Mouse (Mus musculus): ENCODE results near the gene Pdpk1. TPM values are rescaled to one million over a fixed set of nuclear protein-coding genes. Genes with fewer than 3 reads are reported as not detected.
A peak's percentile ranks its signal among the peaks of the same experiment; 100 is the strongest.
"Not testable (repeated sequence)": the region's sequence is repeated elsewhere in the genome, so short reads cannot be mapped to it uniquely, and the experiment has no call there.

Pdpk1 gene
- polyA plus RNA-seq, 3 experiments from 2014 or later, result 34.1 to 47.4 (median 39.7) TPM

DNA sequence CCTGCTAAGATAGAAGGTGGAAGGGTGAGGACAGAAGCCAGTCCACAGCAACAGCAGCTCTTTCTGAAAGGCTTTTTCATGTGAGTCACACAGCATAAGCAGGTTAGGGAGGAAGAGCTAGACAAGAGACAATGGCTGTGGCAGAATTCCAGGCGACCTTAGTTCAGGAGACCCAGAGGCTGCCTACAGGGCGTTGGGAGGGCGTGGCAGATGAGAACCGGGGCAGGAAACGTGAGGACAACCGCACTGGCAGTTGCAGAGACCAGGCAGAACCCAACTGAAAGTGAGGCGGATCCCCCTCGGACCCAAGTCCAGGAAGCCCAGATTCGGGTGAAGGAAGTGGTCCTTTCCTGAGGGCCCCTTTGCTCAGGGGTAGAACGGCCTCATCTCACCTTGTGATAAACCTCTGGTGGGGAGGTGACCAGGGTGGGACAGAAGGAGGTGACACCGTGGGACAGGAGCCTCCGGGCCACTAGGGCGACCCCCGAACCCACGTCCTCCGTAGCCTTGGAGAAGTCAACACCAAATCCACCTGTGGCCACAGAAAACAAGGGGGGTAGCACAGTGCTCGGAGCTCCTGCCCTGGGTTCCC, 12.0 kb upstream of the Pdpk1 start:
- ATAC-seq, result no peak

- ATAC-seq, result no peak
Measured at GRCm38 (mm10) chr17:24161466-24161865, 10.7 kb upstream of the Pdpk1 start.

GRCm38 (mm10) chr17:24157526-24157925, 6.8 kb upstream of the Pdpk1 start:
- ATAC-seq, result no peak

GRCm38 (mm10) chr17:24157121-24157520, 6.4 kb upstream of the Pdpk1 start:
- no peak for ATAC-seq

- ATAC-seq, result no peak
Measured at GRCm38 (mm10) chr17:24156394-24156793, 5.7 kb upstream of the Pdpk1 start.

- ATAC-seq, result no peak
Measured at GRCm38 (mm10) chr17:24155742-24156141, 5.0 kb upstream of the Pdpk1 start.

GRCm38 (mm10) chr17:24154463-24154862, 3.7 kb upstream of the Pdpk1 start:
- ATAC-seq, result no peak

- ATAC-seq, result peak; percentile 98
Measured at GRCm38 (mm10) chr17:24151890-24152563, 1.3 kb upstream of the Pdpk1 start.

DNA sequence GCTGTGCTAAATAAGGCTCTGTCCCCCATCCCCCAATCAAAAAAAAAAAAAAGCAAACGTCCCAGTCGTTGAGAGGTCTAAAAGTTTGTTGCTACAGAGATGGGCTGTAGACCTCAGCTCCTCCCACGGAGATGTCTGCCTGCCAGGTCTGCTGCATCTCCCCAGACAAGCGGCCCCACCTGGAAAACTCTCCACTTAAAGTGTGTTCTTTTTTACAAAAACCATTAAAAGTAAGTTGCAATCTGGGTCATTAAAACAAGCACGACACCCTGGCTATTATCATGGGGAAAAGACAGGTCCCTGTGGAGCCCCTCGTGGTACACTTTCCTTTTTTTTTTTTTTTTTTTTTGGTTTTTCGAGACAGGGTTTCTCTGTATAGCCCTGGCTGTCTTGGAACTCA, 658 bp upstream of the Pdpk1 start:
- ATAC-seq, result no peak

DNA sequence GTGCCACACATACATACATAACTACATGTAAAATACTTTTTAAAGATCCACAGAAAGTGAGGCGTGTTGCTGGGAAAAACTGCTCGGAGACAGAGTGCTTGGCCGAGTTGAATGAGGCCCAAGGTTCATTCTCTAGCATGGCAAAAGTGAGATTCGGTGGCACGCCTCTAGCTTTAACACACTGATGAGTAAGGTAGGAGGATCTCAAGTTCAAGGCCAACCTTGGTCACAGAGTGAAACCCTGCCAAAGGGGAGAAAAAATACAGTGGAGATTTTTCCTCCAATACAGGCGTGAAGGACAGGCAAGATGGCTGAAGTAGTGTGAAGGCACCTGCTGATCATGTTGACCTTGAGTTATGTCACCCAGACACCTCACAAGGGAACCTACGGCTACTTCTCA, 1.3 kb downstream of the Pdpk1 start:
- no peak for ATAC-seq

DNA sequence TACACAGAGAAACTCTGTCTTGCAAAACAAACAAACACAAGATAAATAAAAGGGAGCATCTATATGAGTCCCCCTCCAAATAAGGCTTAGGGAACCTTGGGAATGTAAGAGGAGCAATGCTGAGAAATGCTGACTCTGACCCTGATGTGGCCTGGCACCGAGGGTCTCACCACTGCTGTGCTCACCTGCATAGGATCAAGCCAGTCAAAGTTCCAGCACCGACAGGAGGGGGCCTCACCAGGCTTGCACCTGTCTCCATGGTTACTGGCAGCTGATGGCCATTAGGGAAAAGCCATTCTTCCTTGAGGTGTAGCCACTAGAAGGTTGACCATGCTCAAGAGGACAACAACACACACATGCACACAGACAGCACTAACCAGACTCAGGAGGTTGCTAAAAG, 7.8 kb downstream of the Pdpk1 start:
- ATAC-seq, result no peak

DNA sequence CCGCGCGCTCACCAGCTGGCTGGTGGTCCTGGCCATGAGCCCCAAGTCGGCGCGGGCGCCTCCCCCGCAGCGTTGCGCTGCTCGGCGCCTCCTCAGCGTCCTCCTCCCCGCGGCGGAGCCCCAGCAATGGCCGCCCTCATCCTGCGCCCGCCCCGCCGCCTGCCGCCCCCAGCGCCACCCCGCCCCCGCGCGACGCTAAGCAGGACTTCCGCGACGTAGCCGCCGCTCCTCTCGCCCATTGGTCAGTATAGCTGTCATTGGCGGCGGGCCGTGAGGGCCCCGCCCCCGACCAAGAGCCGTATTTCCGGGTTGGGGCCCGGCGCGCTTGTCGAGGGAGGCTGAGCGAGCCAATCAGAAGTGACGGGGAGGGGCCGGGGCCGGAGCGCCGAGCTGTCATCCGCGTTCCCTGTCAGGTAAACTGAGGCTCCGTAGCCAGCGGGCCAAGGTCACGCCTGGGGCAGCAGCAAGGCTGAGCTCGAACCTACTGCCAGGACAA, 9.3 kb downstream of the Pdpk1 start:
- ATAC-seq, result peak; percentile 95

DNA sequence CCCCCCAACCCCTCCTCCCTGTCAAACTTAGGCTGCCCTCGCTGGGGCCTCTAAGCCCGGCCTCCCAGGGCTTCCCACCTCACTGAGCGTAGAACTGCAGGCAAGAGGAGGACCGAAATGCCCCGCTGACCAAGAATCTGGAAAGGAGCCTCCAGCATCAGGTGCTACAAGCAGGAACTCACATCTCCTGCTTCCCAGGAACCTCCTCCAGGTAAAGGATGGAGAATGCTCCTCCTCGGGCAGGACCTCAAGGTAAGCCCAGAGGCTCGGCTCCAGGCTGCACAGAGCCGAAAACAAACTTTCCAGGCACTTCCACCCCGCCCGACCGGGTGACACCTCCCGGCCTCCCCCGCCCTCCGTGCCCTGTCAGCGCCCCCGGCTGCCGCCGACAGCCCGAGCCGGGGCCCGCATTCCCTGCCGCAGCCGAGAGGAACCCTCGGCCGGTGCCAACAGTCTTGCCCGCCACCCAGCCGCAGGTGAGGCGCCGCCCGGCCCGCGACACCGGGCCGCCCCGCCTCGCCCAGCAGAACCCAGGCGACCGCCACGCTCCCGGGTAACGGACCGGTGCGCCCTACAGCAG, 9.8 kb downstream of the Pdpk1 start:
- peak; percentile 13 for ATAC-seq

GRCm38 (mm10) chr17:24139968-24140367, 10.8 kb downstream of the Pdpk1 start:
- no peak for ATAC-seq

DNA sequence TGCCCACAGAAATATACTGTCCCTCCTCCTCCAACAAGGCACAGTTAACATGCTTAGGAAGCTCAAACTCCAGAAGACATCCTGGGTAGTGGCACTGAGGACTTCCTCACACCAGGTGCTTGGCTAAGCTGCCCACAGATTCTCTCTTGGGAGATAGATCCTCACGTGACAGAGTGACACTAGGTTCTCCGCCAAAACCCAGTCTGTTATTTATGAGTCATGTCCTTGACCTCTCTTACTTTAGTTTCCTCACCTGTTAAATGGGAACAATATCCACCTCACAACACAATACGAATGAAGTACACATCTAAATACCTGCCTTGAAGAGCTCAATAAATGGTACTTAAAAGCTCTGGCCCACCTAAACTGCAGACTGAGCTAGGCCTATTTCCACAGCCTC, 11.5 kb downstream of the Pdpk1 start:
- ATAC-seq, result no peak

DNA sequence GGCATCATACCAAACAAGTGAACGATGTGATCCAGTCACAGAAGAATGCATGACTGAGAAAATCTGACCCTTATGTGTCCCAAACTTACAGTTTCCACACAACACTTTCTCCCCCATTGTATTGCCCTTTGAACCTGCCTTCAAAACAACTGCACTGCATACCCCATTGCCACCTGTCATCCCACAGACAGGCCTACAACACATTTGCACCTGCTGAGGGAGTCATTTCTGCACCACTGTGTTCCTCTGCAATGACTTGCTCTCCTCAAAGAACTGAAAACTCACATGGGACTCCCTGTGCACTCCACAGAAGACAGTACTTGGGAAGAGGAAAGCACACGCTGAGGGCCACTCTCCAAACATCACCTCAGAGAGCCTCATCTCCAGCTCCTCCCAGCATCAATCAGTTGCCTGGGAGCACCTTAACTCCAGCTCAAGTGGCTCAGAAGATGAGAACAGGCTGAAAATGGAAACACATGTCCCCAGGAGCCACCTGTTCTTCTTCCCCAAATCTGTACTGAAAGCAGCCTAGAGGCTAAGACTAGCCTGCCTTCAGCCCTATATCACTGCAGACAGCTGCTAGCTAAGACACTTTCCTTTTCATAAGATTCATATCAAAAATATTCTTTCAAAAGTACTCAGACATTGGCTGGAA, 13.4 kb downstream of the Pdpk1 start:
- ATAC-seq, result no peak

- ATAC-seq, result no peak
Measured at GRCm38 (mm10) chr17:24134062-24134461, 16.7 kb downstream of the Pdpk1 start.

- not testable (repeated sequence) for ATAC-seq
Measured at GRCm38 (mm10) chr17:24132919-24133318, 17.8 kb downstream of the Pdpk1 start.

DNA sequence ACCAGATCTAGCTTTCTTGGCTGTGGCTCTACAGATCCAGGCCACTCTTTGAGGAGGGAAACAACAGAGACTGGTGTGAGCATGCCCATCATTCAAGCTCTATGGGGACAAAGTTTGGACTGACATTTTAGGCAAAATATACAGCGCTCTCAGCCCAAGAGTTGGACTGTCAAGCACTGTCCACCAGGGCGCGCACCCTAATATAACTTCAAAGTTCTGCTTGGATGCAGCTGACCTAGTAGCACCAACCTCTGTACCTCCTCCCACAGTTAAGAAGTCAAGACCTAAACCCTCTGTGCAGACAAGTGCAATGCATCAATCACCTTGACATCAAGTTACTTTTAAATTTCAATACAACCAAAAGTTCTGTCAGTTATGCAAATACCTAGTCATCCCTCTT, 19.2 kb downstream of the Pdpk1 start:
- no peak for ATAC-seq

DNA sequence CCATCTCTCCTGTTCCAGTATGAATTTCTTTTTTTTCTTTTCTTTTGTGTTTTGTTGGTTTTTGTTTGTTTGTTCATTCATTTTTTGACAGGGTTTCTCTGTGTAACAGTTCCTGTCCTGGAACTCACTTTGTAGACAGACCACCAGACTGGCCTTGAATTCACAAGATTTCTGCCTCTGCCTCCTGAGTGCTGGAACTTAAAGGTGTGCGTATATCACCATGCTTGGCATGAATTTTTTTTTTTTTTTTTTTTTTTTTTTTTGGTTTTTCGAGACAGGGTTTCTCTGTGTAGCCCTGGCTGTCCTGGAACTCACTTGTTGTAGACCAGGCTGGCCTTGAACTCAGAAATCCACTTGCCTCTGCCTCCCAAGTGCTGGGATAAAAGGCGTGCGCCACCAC, 21.5 kb downstream of the Pdpk1 start:
- not testable (repeated sequence) for ATAC-seq

DNA sequence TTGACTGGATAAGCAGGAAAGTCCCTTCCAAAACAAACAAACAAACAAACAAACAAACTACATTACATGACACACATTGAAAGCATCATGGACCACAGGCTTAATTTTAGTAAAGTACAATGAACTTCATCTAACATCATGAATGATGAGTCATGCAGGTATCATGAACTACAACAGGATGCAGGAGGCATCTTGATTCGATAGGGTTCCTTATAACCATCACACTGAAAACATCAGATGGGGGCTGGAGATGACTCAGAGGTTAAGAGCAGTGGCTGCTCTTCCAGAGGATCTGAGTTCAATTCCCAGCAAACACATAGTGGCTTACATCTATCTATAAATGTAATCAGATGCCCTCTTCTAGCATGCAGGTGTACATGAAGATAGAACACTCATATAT, 23.1 kb downstream of the Pdpk1 start:
- ATAC-seq, result peak; percentile 80

DNA sequence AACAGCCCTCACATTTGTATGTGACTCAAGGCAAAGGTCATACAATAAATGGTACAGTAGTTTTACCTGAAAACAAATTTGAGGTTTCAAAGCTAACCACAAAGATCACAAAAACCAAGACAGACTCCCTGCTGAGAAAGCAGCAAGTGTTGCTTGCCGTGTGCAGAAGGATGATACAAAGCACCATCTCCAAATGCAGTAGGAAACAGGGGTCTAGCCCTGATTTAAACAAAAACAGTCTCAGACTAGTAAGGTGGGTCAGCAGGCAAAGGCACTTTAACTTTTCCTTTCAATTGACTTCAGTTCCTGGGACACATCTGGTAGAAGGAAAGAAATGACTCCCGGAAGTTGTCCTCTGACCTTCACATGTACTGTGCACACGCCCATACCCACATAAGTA, 23.9 kb downstream of the Pdpk1 start:
- ATAC-seq, result peak; percentile 43

DNA sequence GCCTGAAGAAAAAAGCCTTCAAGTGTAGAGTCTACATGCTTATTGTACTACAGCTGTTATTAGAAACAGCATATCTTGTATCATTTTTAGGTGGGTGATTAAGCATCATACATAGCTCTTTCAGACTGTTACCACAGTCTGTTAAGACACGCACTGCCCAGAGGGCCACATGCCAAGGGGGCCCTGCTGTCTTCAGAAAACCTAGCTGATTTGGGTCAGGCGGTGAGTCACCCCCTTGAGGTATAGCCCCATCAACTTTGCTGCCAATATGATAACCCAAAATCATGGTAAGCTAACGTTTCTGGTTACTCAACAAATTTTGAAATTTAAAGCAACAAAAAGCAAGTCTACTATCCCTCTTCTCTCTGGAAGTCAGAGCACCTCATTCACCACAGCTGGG, 31.3 kb downstream of the Pdpk1 start:
- ATAC-seq, result no peak

DNA sequence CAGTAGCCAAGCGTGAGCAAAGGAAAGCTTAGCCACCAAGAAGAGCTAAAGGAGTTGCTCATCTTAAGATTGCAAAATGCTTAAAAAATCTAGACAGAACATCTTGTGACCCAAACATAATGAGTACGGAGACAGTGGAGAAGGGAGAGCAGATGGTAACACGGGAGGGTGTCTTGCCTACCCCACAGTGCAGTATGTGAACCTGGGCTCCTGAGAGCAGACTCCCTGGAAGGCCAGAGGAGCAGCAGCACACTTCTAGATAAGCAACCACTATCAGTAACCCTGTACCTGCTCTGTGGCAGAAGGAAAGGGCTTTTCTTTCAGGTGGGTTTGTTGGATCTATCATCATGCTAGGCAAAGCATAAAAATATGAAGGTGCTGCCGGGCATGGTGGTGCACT, 37.7 kb downstream of the Pdpk1 start:
- ATAC-seq, result no peak

Data from inflammation-experienced regulatory T-cells, adult 6 months (primary cell).